Mouse (Mus musculus) erythroblast, embryonic 14.5 days (primary cell): ENCODE measurements around the gene Maats1. TPM values are rescaled to one million over a fixed set of nuclear protein-coding genes. Genes with fewer than 3 reads are reported as not detected.

Experiments used
- H3K27me3 ChIP-seq: 2 replicates; pipeline ENCODE4 v1.6.1; 2012; ENCODE audit warnings: inconsistent platforms; ENCODE audit not compliant: control insufficient read depth
- H3K36me3 ChIP-seq: 2 replicates; pipeline ENCODE4 v1.6.1; 2012; ENCODE audit warnings: mild to moderate bottlenecking, inconsistent platforms; ENCODE audit not compliant: control insufficient read depth
- H3K4me1 ChIP-seq: 2 replicates; pipeline ENCODE4 v1.6.1; 2012; ENCODE audit warnings: inconsistent platforms; ENCODE audit not compliant: control insufficient read depth
- H3K4me3 ChIP-seq: replicated peaks from 2 replicates; pipeline ENCODE3; 2012; ENCODE audit warnings: moderate library complexity, mild to moderate bottlenecking, inconsistent platforms
- H3K9me3 ChIP-seq: 2 replicates; pipeline ENCODE4 v1.6.1; 2012; ENCODE audit warnings: low read length, inconsistent platforms, mixed read lengths; ENCODE audit not compliant: control insufficient read depth
- GATA1 ChIP-seq: IDR thresholded peaks from 2 replicates; pipeline ENCODE4 v1.6.1; 2012; ENCODE audit warnings: low read length, inconsistent platforms, mixed read lengths
- TAL1 ChIP-seq: IDR thresholded peaks from 3 replicates; pipeline ENCODE4 v1.6.1; 2012; ENCODE audit warnings: low read length, inconsistent platforms, mixed read lengths
- polyA plus RNA-seq: library from polyadenylated mRNA; stranded (reverse); fragments of >175 nt; gene quantifications from 2 replicates; pipeline ENCODE4 v1.2.3, GENCODE M21; 2012

The Maats1 gene
- not detected in 2 replicates for polyA plus RNA-seq

DNA sequence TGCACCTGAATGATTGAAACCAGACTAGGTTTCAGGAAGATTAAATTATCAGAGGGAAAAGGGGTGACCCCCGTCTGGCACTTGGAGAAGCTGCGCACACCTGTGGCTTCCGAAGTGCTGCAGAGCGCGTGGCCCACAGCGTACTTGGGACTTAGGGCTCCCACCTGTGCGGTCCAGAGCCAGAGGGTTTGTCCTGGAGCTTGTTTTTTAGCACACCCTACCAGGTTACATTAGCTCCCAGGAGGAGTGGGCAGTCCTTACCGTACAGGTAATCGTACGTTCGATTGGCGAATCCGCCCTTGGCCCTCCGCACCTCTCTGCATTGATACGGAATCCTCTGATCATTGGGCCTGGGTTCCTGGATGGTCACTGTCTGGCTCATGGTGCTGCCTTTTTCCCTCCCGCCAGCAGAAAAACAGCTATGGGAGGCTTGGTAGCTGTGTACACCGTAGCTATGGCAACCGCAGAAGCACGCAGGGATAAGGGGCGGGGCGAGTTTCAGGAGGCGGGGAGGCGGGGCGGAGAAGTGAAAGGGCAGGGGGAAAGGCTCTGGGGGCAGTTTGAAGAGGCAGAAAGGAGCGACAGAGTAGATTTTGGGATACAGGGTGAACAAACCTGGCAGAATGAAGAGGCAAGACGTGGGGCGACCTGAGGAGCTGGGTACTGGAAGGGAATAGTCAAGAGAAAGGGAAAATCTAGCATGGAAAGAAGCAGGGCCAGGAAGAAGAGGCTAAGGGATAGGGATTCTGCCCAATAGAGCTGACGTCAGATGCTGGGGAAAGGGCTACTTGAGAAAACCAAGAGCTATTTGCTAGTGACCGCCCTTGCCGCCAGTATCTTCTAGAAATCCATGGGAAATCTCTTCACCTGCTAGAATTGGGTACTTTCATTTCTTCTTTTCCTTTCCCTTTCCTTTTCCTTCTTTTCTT, at the start of gene Maats1:
Maats1 (minus strand) TSS at position 748 of the 929 bp plus-strand sequence.
- TF ChIP-seq TAL1 (no peak), GATA1 (no peak)
- H3K9me3 ChIP-seq, result no peaks in the 10 kb centered on the region; the same call in 1 of the 2 replicates
- H3K27me3 ChIP-seq, result peaks cover 11% of the 10 kb centered on the region
- H3K36me3 ChIP-seq, result no peaks in the 10 kb centered on the region
- peak within 1 kb of the TSS; percentile 35 for H3K4me3 ChIP-seq
- peaks cover 21% of the 10 kb centered on the region for H3K4me1 ChIP-seq

DNA sequence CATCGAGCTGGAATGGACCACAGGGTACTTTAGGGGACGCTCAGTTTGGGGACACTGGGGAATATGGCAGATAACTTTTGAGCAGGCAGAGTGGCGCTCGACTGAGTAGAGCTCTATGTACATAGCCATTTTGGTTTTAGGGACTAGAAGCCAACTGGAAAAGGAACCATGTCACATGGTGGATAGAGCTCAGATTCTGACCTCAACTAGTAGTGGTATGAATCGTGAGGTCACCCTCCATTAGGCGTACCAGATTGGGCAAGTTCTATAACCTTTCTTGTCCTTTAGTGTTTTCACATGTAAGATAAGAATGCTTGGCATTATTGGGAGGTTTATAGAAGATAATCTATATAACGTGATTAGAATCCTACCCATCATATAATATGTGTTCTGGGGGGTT, 48.4 kb upstream of the Maats1 start:
- Histone ChIP-seq H3K36me3 (no peaks in the 10 kb centered on the region), H3K4me3 (no peak overlapping the region), H3K4me1 (peaks cover 33% of the 10 kb centered on the region), H3K27me3 (no peaks in the 10 kb centered on the region; the same call in 1 of the 2 replicates), H3K9me3 (no peaks in the 10 kb centered on the region)
- no peak for TF ChIP-seq TAL1
- TF ChIP-seq GATA1, result no peak

DNA sequence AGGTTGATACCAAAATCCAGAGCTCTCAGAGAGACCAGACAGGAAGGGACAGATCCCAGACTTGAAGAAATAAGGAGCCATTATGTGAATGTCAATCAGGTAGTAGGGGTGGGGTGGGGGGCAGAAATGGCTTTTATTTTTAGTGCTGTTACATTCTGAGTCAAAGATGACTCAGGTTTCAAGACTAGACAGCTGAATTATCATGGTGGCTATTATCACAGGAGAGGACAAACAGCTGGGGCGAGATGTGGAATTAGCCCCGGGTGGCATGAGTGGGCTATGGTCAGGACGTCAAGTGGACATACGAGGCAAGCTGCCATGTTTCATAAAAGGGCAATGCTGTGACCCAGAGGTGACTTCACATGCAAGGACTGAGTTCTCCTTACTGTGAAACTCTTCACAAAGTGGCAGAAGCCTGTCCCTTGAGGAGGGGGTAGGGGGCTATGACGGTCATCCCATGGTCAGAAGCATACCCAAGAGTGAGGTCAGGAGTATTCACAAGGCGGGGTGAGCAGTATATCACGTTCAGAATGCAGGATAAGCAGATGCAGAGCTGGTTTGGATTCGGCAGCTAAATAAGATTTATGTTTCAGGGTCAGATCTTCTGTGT, 47.4 kb upstream of the Maats1 start:
- no peak overlapping the region for H3K4me3 ChIP-seq
- TF ChIP-seq GATA1 (no peak), TAL1 (no peak)
- H3K9me3 ChIP-seq, result no peaks in the 10 kb centered on the region
- no peaks in the 10 kb centered on the region; the same call in 1 of the 2 replicates for H3K27me3 ChIP-seq
- H3K36me3 ChIP-seq, result no peaks in the 10 kb centered on the region
- H3K4me1 ChIP-seq, result peaks cover 42% of the 10 kb centered on the region

DNA sequence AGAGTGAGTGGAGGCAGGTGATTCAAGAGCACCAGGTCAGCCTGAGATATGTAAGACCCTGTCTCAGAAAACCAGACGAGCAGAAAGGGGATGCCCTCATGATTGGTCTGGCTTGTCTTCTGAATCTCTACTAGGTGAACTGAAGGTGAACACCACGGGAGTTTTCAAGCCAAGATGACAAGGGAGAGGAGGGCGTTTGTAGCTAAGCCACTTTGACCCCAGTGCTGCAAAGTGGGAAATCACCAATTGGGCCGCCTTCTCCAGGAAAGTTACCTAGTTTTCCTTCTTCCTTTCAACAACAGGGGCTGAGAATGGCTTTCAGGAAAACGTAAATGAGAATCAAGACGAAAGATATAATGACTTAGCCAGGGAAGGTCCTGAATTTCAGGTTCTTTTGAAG, 46.8 kb upstream of the Maats1 start:
- Histone ChIP-seq H3K36me3 (no peaks in the 10 kb centered on the region), H3K9me3 (no peaks in the 10 kb centered on the region), H3K4me1 (peaks cover 44% of the 10 kb centered on the region), H3K4me3 (no peak overlapping the region), H3K27me3 (no peaks in the 10 kb centered on the region)
- TF ChIP-seq GATA1 (no peak), TAL1 (no peak)

DNA sequence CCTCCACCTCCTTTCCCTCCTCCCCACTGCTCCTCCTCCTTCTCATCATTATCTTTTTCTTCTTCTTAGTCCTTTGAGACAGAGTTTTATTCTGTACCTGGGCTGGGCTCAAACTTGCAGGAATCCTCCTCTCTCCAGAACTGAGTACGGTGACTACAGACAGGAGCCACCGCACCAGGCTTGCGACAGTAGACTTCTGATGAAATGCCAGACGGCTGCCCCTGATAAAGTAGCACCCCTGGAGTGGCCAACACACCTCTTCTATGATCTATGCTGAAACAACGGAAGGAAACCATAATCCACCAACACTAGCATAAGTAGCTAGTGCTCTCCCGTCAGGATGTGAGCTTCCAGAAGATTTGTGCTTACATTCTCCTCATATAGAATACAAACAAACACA, 45.4 kb upstream of the Maats1 start:
- TF ChIP-seq GATA1 (no peak), TAL1 (no peak)
- H3K36me3 ChIP-seq, result no peaks in the 10 kb centered on the region
- no peaks in the 10 kb centered on the region for H3K27me3 ChIP-seq
- H3K9me3 ChIP-seq, result no peaks in the 10 kb centered on the region
- peaks cover 56% of the 10 kb centered on the region for H3K4me1 ChIP-seq
- peak overlapping the region; percentile 3 for H3K4me3 ChIP-seq

DNA sequence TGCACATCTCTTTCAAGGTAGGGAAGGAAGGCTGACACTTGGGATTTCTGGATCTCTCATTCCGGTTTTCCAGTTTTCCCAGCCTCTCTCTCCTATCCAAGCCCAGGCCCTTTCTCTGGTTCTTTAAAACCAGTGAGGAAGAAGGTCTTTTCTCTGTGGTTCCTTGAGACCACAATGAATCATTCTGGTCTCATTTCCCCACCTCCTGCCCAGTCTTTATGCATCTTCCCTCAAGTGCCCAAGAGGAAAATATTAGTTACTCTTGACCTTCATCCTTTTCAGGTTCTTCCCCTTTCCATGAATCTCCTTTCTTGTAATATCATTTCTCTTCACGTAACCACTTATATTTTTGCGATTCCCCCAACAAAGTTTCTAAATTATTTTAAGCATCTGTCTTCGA, 43.8 kb upstream of the Maats1 start:
- no peak overlapping the region for H3K4me3 ChIP-seq
- H3K36me3 ChIP-seq, result no peaks in the 10 kb centered on the region
- H3K4me1 ChIP-seq, result peaks cover 58% of the 10 kb centered on the region
- H3K9me3 ChIP-seq, result no peaks in the 10 kb centered on the region
- no peaks in the 10 kb centered on the region for H3K27me3 ChIP-seq
- TF ChIP-seq TAL1 (no peak), GATA1 (no peak)

DNA sequence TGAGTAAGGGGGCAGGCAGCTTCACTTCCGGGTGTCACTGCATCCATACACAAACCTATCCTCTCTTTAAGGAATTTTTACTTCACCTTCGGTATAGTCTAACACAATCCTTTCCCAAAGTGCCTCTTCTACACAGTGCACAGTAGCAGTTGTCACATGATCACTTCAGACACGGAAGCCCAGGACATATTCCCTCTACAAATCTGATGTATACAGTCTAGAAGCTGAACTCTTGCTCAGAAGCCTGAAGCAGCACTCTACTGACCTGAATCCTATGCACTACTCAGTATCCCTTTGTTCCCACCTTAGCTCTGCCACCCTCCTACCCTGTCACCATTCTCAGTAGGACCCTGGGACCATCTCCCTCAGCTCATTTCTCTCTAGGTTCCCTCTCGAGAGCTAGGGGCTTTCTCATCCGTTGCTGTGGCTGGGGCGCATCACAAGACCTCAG, 43.3 kb upstream of the Maats1 start:
- H3K27me3 ChIP-seq, result no peaks in the 10 kb centered on the region
- H3K9me3 ChIP-seq, result no peaks in the 10 kb centered on the region
- no peaks in the 10 kb centered on the region for H3K36me3 ChIP-seq
- no peak for TF ChIP-seq TAL1
- TF ChIP-seq GATA1, result no peak
- peaks cover 58% of the 10 kb centered on the region for H3K4me1 ChIP-seq
- no peak overlapping the region for H3K4me3 ChIP-seq

DNA sequence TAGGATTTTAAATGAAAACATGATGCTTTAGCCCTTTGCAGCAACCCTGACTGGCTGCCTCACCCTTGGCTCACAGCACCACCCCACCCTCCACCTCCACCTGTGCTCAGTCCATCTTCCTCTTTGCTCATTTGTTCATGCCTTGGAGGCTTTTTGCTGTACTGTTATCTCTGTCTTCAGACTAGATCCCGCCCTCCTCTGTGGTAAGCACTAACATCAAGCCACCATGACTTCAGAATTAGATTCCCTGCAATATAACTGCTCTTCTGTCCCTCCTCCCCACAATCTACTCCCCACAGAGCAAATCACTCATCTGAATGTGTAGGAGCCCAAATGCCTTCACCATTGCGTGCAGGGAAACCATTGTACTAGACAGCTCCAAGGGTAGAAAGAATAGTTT, 41.7 kb upstream of the Maats1 start:
- Histone ChIP-seq H3K4me1 (peaks cover 67% of the 10 kb centered on the region), H3K36me3 (peaks cover 11% of the 10 kb centered on the region), H3K4me3 (no peak overlapping the region), H3K9me3 (no peaks in the 10 kb centered on the region), H3K27me3 (no peaks in the 10 kb centered on the region)
- TF ChIP-seq TAL1, result no peak
- TF ChIP-seq GATA1, result no peak

DNA sequence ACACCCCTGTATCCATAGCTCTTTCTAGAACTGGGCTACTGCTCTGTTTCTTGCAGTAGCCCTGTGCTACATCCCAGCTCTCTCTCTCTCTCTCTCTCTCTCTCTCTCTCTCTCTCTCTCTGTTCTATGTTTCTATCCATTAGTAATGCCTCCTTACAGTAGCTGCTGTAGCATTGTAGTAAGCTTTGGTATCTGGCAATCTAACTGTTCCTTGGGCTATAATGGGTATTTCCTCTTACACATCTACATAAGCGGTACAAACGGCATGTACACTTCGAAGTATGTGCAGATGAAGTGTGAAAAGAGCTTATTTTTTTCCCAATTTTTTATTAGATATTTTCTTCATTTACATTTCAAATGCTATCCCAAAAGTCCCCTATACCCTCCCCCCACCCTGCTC, 38.0 kb upstream of the Maats1 start:
- H3K4me1 ChIP-seq, result peaks cover 69% of the 10 kb centered on the region
- no peaks in the 10 kb centered on the region for H3K9me3 ChIP-seq
- H3K4me3 ChIP-seq, result no peak overlapping the region
- no peak for TF ChIP-seq TAL1
- no peak for TF ChIP-seq GATA1
- no peaks in the 10 kb centered on the region for H3K27me3 ChIP-seq
- H3K36me3 ChIP-seq, result peaks cover 49% of the 10 kb centered on the region
